Mouse (Mus musculus) megakaryocyte, adult 5-6 weeks (primary cell): ENCODE measurements around the gene Spem2. TPM values are rescaled to one million over a fixed set of nuclear protein-coding genes. Genes with fewer than 3 reads are reported as not detected.
"Not testable (repeated sequence)": the region's sequence is repeated elsewhere in the genome, so short reads cannot be mapped to it uniquely, and the experiment has no call there.

ENCODE experiments used
- ATAC-seq: 2 replicates; pipeline ENCODE4 v1.8.0; 2016; ENCODE audit warnings: mild to moderate bottlenecking, inconsistent platforms; ENCODE audit not compliant: poor library complexity, severe bottlenecking
- total RNA-seq, 2 experiments: library from RNA; stranded (forward) in 1 of 2; stranded (reverse) in 1 of 2; fragments of 153-499, 151-499 nt in 1 of 2; fragments of 221-1000, 200-1000 nt in 1 of 2; gene quantifications; 2 replicates each; pipeline versions ENCODE4 v1.2.3 to v1.2.4; 2015 to 2017

The Spem2 gene
- total RNA-seq (2015) (not detected in 2 replicates), total RNA-seq (2017) (not detected in 2 replicates)

DNA sequence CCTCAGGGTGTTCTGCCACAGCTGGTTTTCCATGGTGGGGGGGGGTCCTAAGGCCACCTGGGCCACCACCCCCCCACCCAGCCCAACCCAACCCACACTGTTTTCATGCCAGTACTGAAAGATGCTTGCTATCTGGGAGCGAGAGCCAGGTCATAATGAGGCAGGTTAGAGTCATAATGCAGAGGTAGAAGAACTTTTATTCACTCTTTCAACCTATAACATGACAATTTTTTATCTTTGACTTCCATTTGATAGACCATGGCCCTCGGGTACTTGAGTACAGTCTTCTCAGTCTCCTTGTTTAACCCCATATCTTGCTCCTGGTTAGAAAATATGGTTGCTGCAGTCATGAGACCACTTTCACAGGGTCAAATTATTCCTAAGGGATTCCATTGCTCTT lies at the start of gene Spem2:
Spem2 (minus strand) TSS at position 101 of the 400 bp plus-strand sequence.
- no peak for ATAC-seq

DNA sequence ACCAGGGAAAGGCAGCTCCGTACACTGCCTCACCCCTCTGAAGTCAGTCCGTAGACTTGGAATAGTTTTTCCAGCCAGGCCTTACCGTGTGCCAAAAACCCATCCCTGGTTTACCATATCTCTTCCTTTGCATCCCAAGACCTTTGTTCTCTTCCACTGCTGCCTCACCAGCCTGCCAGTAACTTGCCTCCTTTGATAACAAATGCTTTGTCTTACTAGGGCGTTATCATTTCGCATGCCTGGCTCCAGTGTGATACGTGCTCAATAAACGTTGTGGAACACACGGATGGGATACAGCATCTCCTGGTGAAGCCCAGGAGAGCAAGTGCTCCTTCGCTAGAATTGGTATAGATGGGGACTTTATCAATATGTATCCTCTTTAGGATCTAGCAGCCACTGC lies 49.1 kb upstream of the Spem2 start:
- ATAC-seq = no peak

DNA sequence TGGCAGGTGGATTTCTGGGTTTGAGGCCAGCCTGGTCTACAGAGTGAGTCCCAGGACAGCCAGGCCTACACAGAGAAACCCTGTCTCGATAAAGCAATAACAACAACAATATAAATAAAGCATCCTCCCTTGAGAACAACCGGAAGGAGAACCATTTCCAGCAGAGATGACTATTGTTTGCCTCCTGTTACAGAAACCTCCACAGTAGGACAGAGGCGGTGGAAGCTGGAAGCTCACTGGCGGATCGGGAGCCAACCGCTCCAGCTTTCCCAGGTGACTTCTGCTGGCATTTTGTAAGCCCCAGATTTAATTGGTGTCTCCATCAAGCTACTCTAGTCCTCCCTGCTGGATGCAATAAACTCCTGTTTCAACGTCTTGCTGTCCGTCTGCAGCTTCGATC lies 47.3 kb upstream of the Spem2 start:
- no peak for ATAC-seq

DNA sequence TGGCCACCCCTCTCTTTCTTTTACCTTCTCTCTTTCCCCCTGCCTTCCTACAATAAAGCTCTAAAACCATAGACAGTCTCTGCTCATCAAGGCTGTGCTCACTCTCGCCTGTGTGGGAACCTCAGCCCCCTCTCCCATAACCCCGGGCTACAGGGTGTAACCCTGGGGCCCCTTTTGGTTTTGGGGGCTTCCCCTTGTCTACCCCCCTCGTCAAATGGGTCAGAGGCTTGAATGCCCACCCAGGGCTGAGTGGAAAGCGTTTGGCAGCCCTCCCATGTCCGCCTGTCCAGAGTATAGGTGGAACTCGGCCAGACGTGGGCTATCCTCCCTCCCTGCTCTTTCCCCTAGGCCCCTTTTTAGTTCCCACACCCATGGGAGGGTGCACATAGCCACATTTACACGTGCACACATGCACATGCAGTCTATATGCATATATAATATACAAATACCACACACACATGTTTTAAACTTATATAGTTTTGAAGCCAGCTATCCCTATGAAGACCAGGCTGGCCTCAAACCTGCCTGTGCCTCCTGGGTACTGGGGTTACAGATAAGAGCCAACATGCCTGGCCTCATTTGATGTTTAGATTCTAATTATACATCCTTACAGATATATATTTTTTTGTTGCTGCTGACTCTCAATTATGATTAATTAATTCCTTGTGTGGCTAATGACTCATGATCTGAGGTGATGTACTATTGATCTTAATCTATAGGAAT lies 46.0 kb upstream of the Spem2 start:
- no peak for ATAC-seq

DNA sequence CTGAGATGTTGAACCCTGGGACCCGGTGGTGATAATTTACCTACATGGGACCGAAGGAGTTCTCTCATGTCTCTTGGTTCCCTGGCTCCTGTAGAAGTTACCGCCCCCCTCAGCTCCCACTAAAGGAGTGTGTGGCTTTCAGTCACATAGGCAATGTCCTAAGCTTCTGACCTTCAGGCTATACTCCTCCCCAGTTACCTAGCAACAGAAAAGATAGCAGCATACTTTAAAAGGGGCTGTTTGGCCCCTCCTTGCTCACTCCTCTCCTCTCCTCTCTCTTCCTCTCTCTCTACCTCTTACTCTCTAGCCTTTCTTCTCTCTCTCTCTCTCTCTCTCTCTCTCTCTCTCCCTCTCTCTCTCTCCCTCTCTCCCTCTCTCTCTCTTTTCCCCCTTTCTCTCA lies 45.5 kb upstream of the Spem2 start:
- not testable (repeated sequence) for ATAC-seq

DNA sequence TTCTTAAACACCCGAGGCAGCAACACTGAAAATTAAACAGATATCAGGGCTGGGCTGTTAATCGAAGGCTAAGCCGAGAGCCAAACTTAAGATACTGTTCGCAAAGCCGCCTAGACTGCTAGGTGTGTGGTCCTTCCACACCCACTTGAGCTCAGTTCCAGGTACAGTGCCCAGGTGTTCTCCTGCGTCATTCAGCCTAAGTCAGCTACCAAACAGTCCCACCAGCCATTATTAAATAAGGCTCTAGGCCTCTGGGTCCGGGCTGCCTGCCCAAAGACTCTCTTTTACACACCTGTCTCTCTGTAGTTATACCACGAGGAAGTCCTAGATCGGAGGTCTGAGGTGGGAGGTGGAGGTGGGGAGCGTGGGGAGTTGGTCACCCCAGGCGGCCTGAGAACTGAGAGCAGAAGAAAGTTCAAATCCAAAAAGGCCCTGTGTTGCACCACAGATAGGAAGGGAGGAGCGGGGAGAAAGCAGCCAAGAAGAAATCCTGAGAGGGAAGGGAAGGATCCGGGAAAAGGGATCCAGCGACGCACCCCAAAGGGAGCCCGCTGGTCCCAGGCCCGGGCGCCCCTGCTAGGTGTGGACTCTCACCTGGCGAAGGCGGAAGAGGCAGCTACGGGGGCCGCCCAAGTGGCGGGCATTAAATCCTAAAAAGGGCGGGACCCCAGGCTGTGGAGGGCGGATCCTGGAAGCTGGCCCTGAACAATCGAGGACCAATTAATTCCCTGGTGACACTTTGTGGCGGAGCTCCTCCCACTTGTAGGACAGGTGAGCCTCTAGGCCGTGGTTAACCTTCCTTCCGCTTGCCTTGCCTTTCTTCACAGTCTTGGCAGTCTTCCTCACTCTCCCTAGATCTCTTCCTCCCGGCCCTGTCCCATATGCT lies 40.1 kb upstream of the Spem2 start, which contains the start of gene Tnk1:
Tnk1 (minus strand) TSS at position 618 of the 886 bp plus-strand sequence.
- no peak for ATAC-seq

DNA sequence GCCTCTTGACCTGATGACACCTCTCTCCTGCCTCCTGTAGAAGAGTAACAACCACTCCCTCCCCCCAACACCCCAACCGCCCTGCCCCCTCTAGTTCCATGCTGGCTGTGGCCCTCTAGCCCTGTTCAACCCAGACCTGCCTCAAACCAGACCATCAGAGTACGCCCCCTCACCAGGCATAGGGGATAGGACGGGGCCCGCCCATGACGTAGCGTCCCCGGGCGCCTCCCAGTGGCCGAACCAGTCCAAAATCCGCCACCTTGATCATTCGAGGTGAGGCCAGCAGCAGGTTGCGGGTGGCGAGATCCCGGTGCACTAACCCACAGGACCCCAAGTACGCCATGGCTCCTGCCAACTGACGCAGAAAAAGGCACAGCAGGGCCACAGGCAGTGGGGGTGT lies 37.1 kb upstream of the Spem2 start:
- ATAC-seq = peak; percentile 72

DNA sequence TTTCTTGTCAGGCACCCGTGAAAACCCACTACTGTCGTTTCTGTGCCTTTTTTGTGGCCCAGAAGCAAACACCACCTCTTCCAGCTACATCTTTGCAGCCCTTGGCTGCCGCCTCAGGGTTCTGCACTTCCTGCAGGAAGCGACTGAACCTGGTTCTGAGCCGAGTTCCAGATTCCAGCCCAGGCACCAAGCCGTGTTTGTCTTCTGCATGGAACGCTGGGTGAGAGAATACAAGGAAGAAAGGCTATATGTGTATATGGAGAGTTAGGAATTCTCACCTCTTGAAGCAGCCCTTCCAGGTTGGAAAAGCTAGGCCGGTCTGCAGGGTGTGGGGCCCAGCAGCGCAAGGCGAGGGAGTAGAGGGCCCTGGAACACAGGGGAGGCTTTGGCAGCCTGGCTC lies 36.4 kb upstream of the Spem2 start:
- ATAC-seq = no peak

DNA sequence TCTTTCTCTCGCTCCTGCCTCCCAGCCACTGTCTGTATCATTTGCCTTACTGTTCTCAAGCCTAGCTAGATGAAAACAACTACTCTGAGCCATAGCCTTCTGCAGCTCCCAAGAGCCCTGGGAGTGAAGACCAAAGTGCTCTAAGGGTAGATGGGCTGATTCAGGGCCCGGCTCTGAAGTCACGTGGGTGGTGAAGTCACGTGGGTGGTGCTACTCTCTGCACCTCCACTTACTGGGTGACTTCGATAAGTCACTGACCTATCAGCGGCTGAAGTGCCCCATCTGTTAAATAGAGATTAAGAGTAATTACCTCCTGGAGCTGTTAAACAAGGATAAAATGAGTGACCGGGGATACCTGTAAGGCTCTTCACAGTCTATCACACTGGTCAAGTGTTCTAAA lies 35.7 kb upstream of the Spem2 start:
- peak; percentile 23 for ATAC-seq

DNA sequence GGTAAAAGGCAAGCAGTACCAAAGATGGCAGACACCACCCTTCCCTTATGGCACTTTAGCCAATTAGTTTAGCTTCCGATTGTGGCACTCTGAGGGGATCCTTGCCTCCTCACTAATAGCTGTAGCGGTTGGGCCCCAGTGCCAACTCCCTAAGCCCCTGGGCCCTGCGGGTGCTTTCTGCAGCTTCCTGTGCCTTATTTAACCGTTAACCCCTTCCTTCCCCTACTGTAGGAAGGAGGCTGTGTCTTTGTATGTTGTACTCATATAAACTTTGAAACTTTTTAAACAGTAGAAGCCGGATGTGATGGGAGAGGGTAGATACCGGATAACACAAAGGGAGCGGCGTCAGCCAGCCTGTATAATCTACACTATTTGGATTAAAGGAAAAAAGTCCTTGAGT lies 32.5 kb upstream of the Spem2 start:
- ATAC-seq = no peak

DNA sequence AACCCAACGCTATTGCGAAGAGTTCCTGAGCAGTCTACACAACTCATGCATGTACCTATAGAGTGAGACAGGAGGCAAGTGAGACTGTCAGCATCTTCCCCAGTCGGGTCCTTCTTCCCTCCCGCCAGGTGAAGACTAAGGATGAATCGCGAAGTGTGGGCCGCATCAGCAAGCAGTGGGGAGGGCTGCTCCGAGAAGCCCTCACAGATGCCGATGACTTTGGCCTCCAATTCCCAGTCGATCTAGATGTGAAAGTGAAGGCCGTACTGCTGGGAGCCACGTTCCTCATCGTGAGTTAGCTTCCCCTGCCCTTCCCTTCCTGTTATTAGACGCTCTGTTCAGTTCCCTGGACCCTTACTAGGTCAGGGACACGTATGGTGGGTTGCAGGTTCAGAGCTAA lies 31.6 kb upstream of the Spem2 start:
- no peak for ATAC-seq

DNA sequence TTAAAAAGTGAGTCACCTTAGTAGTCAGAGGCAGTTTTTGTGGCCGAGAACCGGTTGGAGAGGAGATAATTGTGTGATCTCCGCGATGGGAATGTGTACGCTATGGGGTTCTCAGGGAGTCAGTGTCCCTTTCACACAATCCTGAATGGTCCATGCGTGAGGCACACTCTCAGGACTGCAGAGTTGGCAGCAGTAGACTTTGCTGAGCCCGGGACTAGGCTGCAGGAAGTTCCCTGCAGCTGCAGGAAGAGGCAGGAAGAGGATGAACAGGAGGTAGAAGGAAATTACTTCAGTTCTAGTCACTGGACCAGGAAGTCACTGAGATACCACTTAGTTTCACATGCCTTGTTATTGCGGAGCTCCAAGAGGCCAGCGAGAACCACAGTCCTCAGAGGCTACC lies 30.9 kb upstream of the Spem2 start:
- 0 out of 2 replicates have a peak, but pooled peaks have one; percentile 16 for ATAC-seq

DNA sequence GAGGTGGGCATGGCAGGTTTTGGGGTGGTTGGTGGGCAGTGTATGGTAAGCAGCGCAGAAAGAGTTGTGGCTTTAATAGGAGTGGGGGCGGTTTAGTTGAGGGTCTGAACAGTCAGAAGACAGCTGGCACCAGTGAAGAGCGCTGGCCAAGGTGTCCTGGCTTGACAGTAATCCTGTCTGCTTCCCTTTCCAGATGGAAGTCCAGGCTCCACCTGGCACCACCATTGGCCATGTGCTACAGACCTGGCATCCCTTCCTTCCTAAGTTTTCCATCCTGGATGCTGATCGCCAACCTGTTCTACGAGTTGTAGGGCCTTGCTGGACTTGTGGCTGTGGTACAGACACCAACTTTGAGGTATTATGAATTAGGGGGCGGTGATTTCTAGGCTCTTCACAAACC lies 29.8 kb upstream of the Spem2 start:
- no peak for ATAC-seq

DNA sequence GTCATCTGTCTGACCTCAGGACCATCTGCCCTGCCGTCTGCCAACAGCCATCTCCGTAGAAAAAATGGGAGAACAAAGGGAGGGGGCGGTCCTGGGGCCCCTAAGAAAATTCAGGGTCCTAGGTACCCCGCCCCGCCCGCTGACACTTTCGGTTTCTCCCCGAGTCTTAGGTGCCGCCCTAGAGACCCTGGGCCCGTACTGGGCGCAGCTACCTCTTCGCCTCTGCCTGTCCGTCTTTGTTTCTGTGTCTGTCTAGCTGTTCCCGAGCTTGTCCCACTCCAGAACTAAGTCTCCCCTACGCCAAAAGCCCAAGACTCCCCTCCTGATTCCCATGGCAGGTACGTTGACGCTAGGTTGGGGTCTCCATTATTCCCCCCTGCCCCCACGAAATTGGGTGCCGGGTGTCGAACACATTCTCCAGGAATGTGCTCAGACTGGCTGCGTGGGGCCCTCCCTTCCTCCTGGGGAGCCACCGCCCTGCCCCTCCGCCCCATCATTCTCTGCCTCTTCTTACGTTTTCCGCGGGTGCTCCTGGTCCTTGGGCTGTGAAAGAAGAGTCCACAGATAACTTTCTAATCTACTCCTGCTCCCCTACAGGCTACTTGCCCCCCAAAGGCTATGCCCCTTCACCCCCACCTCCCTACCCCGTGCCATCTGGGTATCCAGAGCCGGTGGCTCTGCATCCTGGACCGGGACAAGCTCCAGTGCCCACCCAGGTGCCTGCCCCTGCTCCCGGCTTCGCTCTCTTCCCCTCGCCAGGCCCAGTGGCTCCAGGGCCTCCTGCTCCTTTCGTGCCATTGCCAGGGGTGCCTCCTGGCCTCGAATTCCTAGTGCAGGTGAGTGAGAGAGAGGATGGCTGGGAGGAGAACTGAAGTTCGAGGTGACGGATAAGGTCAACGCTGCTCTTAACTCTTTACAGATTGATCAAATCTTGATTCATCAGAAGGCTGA lies 28.7 kb upstream of the Spem2 start:
- ATAC-seq = peak; percentile 19; the same call in 1 of the 2 replicates

DNA sequence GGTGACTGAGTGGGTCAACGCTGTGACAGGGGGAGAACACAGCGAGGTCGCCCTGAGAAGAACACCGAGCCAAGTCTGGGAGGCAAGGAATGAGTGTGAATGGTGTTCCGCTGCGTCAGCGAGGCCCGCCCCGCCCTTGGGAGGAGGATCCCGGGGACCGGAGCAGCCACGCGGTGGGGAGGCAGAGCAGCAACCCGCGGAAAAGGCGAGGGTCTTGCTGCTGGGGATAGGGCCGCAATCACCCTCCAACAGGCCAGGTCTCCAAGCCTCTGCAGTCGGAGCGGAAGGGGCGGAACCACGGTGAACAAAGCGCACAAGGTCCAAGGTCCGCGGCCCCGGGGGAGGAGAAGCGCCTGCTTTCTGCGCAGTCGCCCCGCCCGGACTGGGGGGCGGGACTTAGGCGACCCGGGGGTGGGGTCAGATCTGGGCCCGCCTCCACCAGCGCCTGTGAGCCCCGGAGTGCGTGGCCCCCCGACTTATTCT lies 28.0 kb upstream of the Spem2 start, which contains the start of gene Plscr3:
Plscr3 (plus strand) TSS at position 179 of the 483 bp plus-strand sequence.
- ATAC-seq = peak; percentile 91

DNA sequence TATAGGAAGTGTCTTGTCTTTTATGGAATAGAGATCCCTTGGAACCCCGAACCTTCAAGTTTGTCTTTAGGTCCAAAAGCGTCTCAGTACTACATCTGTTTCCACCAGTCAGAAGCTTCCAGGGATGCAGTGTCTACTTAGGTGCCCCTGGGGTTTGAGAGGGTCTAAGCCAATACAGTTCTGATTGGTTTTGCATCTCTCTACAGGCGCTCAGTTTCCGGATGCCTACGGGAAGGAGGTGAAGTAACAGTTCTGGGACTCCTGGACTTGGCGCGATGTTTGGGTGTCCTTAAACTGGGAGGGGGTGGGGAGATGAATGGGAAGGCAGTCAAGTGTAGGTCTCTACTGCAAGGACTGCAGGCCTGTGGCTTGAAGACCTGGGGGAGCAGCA lies 20.4 kb upstream of the Spem2 start:
- ATAC-seq = peak; percentile 6; the same call in 1 of the 2 replicates

DNA sequence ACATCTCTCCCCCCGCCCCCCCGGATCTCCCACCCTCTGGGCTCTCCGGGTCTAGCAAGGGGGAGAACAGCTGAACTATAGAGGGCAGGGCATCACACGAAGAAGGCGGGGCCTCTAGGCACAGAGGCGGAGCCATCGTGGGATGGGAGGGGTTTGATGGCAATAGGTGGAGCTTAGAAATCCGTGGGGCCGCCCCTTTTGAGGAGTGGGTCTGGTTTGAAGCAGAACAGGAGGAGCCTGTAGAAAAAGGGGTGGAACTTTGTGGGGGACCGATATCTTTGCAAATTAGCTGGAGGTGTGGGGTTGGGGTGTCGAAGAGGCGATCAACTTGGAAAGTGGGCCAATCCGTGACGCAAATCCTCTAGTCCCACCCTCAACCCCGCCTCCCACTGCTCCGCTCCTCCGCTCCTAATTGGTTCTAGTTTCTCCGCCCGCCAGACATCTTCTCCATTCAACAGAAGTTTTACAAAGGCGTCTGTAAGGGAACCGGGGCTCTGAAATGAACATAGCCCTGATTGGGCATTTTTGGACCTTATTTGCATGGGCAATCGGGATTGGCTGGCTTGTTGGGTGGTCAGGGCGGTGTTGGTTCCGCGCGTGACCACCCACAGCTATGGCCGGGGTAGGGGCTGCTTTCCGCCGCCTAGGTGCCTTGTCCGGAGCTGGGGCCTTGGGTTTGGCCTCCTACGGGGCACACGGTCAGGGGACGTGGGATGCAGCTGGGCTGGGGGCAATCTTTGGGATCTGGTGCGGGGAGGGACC lies 19.9 kb upstream of the Spem2 start, which contains the start of gene Tmem256:
Tmem256 (plus strand) TSS at position 563 of the 762 bp plus-strand sequence.
- ATAC-seq = peak; percentile 87

DNA sequence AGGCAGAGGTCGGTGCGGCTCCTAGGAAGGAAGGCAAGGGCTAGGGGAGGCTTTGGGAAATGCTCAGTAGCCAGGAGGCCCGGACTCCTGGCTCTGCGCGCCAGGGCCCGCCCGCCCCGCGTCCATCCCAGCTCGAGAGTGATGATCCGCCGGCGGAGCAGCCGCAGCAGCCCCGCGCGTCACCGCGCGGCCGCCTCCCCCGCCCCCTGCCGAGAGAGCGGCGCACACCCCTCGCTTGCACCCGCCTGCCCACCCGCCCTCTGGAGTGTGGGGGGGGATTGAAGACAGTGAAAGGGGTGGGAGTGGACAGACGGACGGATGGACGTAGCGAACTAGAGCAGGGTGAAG lies 19.3 kb upstream of the Spem2 start, which contains the start of gene Nlgn2:
Nlgn2 (minus strand) TSS at position 181 of the 348 bp plus-strand sequence.
- ATAC-seq = peak; percentile 10; the same call in 1 of the 2 replicates

DNA sequence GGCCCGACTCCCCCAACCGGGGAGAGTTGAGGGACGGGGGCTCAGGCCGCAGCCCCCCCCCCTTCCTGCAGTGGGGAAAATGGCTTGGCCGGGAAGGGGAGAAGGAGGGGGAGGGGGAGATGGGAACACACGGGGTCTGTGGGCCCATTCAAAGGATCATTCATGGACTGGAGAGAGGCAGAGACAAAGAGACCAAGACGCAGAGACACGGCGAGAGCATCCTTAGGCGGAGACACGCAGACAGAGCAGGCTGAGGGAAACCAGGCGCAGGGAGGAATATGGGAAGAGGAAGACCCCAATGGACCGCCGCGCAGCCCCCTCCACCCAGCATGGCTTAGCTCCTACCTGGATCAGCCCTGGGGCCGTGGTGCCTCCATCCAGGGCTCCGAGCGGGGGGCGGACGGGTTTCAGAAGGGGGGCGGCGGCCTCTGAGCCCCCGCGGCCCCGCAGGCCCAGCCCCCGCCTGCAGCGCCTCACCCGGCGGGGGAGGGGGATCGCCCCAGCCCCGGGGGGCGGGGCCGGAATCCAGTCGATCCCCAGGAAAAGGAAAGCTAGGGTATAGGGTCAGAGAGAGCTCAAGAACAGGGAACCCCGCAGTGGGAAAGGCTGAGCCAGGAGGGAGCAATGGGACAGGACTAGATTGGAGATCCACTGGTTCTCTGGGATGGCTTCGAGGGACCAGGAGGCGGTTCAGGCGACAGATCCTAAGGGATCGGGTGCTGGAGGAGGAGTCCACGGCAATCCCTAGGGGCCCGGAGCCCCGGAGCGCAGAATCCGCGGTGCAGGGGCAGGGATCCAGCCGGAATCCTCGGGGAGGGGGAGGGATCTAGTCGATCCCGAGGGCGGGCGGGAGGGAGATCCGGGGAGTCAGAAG lies 18.7 kb upstream of the Spem2 start:
- no peak for ATAC-seq
